In genomic region chr19:19783507-19783906, GRCm38 (mm10) we compare ENCODE assay signal across 11 mouse cellular contexts.
DNase-seq lines count a peak whose midpoint lies in the region; ATAC-seq lines count a peak whose summit lies in the region.
"Had no signal": no experiment of that assay in that cellular context is flagged by ENCODE, and none has a peak within 500 bp of the region (broad histone marks: within the 10 kb centered on the region; RNA-seq: fewer than 3 reads in every experiment).

No protein-coding gene starts in this region.

- DNase-seq in urinary bladder, postnatal 14 days (ENCODE audit: low spot score), result peak; percentile 38
- no peak for DNase-seq in urinary bladder, postnatal 25 days (ENCODE audit: low spot score)
- peak; percentile 28 for DNase-seq in heart, adult 8-10 months (ENCODE audit: low spot score)
- DNase-seq in kidney, postnatal 25 days, result peak; percentile 6 to 43
- DNase-seq in hindbrain, embryonic 14.5 days (ENCODE audit: low spot score), result no peak
- no peak for DNase-seq in left cerebral cortex, adult 18-20 months (ENCODE audit: low spot score in 2 of 2)
- DNase-seq in layer of hippocampus, adult 8-10 months (ENCODE audit: low spot score in 2 of 2), result no peak
- DNase-seq: thymus, adult 2 months had no signal

- no peak overlapping the region for H3K27ac ChIP-seq in liver, embryonic 12.5 days
- no peak overlapping the region for H3K27ac ChIP-seq in hindbrain, embryonic 14.5 days
- H3K27ac ChIP-seq: hindbrain, embryonic 10.5 days; liver, embryonic 15.5 days had no signal

- no peak for ATAC-seq in liver, embryonic 12.5 days
- no peak for ATAC-seq in hindbrain, embryonic 14.5 days (ENCODE audit: low FRiP score)

- H3K9me3 ChIP-seq in liver, embryonic 12.5 days (replicated peaks), result no peaks in the 10 kb centered on the region
- no peaks in the 10 kb centered on the region for H3K9me3 ChIP-seq in hindbrain, embryonic 14.5 days (ENCODE audit: control insufficient read depth, low read length)
- H3K9me3 ChIP-seq: hindbrain, embryonic 10.5 days; liver, embryonic 15.5 days had no signal

- no peaks in the 10 kb centered on the region for H3K4me1 ChIP-seq in liver, embryonic 12.5 days
- no peaks in the 10 kb centered on the region for H3K4me1 ChIP-seq in hindbrain, embryonic 14.5 days (replicated peaks; ENCODE audit: control insufficient read depth, insufficient read depth, low read length)
- H3K4me1 ChIP-seq: hindbrain, embryonic 10.5 days; liver, embryonic 15.5 days had no signal

- H3K4me3 ChIP-seq in liver, embryonic 12.5 days, result no peak overlapping the region
- no peak overlapping the region for H3K4me3 ChIP-seq in hindbrain, embryonic 14.5 days (replicated peaks; ENCODE audit: low read length)
- H3K4me3 ChIP-seq: hindbrain, embryonic 10.5 days; liver, embryonic 15.5 days had no signal

- H3K27me3 ChIP-seq in liver, embryonic 12.5 days (replicated peaks), result no peaks in the 10 kb centered on the region
- H3K27me3 ChIP-seq in hindbrain, embryonic 14.5 days (ENCODE audit: control insufficient read depth, insufficient read depth, low read length), result no peaks in the 10 kb centered on the region
- H3K27me3 ChIP-seq: liver, embryonic 15.5 days had no signal

- H3K9ac ChIP-seq in liver, embryonic 12.5 days, result no peak overlapping the region
- H3K9ac ChIP-seq in hindbrain, embryonic 14.5 days, result no peak overlapping the region
- H3K9ac ChIP-seq: liver, embryonic 15.5 days had no signal

- no peaks in the 10 kb centered on the region for H3K36me3 ChIP-seq in liver, embryonic 12.5 days
- H3K36me3 ChIP-seq in hindbrain, embryonic 14.5 days (replicated peaks; ENCODE audit: control insufficient read depth, insufficient read depth), result no peaks in the 10 kb centered on the region
- H3K36me3 ChIP-seq: hindbrain, embryonic 10.5 days; liver, embryonic 15.5 days had no signal

- H3K4me2 ChIP-seq in liver, embryonic 12.5 days, result no peak overlapping the region
- H3K4me2 ChIP-seq in hindbrain, embryonic 14.5 days (replicated peaks), result no peak overlapping the region
- H3K4me2 ChIP-seq: liver, embryonic 15.5 days had no signal

Comparison
In these comparisons a context has a peak if more than half of its experiments do, and no peak if none do; other contexts are left out.
1. DNase-seq: peak in urinary bladder, postnatal 14 days (single experiment), heart, adult 8-10 months (single experiment) and kidney, postnatal 25 days (2 of 2); none in urinary bladder, postnatal 25 days (single experiment), hindbrain, embryonic 14.5 days (single experiment), left cerebral cortex, adult 18-20 months (0 of 2) and layer of hippocampus, adult 8-10 months (0 of 2).